Mouse (Mus musculus): ENCODE results near the gene Dst. TPM values are rescaled to one million over a fixed set of nuclear protein-coding genes. Genes with fewer than 3 reads are reported as not detected.
A peak's percentile ranks its signal among the peaks of the same experiment; 100 is the strongest.

The Dst gene
- total RNA-seq, 2 experiments from 2014 or later: 265 to 273 TPM

DNA sequence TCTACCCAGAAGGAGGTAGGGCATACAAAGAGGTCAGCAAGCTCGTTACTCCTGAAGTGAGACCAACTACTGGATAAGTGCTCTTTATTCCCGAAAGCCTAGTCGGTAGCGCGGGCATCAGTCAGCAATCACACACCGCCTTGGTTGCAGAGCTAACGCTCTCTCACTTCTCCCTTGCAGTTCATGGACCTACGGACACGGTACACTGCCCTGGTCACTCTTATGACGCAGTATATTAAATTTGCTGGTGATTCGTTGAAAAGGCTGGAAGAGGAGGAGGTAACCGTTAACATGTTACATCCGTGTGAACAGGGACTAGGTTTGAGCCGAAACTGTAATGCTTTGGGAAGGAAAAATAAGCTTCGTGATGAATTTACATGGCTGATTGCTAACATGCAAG lies 266.5 kb downstream of the Dst start:
- DNase-seq (ENCODE audit: low spot score): no peak

DNA sequence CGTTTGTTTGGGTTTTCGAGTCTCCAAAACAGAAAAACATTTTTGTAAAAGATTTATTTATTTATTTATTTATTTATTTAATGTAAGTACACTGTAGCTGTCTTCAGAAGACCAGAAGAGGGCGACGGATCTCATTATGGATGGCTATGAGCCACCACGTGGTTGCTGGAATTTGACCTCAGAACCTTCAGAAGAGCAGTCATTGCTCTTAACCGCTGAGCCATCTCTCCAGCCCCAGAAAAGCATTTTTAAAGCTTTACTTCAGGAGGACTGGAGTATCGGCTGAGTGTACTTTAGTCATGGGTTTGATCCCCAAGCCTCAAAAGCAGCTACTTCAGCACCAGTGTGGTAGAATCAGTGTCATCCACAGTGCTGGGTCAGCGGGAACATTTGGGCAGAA lies 266.9 kb downstream of the Dst start:
- DNase-seq (ENCODE audit: low spot score): no peak

GRCm38 (mm10) chr1:34178022-34178727 lies 270.1 kb downstream of the Dst start:
- DNase-seq (ENCODE audit: low spot score): no peak

- no peak for DNase-seq (ENCODE audit: low spot score)
Observed at GRCm38 (mm10) chr1:34179756-34180155, 271.7 kb downstream of the Dst start.

DNA sequence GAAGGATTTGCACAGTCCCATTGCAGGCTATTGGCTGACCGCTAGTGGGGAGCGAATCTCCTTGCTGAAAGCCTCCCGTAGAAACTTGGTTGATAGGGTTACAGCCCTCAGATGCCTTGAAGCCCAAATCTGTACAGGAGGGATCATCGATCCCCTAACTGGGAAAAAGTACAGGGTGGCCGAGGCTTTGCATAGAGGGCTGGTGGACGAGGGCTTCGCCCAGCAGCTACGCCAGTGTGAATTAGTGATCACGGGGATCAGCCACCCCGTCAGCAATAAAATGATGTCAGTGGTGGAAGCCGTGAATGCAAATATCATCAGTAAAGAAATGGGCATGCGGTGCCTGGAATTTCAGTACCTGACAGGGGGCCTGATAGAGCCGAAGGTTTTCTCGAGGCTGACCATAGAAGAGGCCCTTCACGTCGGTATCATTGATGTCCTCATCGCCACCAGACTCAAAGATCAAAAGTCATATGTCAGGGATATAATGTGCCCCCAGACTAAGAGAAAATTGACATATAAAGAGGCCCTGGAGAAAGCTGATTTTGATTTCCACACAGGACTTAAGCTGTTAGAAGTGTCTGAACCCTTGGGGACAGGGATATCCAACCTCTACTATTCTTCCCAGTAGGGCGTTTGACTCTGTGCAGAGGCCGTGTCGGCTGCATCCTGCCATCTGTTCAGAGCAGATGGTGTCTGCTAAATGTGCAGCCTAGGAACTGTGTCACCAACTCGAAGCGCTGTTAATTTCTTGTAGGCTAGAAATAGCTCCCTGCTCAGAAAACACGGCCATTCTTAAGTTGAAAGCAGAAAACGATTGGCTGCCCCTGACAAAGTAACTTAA lies 274.6 kb downstream of the Dst start:
- DNase-seq (ENCODE audit: low spot score): no peak

GRCm38 (mm10) chr1:34183250-34183926 lies 275.4 kb downstream of the Dst start:
- no peak for DNase-seq (ENCODE audit: low spot score)

GRCm38 (mm10) chr1:34184266-34184665 lies 276.2 kb downstream of the Dst start:
- no peak for DNase-seq (ENCODE audit: low spot score)

DNA sequence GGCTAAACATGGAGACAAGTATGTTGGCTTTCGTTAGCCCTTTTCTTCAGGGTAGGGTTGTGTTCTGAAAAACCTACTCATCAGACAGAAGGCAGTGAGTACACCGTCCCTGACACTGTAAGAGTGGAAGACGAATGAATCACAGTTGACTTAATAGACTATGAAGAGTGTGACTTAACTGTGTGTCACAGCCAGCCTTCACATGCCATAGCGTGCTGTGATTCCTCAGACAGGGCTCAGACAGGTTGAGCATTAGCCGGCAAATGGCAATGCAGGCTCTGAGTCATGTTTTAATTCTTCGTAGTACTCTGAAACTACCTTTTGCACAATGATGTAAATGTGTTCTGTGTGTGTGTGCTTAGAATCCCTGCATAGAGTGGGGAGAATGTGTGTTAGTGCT lies 278.0 kb downstream of the Dst start:
- DNase-seq (ENCODE audit: low spot score): no peak

DNA sequence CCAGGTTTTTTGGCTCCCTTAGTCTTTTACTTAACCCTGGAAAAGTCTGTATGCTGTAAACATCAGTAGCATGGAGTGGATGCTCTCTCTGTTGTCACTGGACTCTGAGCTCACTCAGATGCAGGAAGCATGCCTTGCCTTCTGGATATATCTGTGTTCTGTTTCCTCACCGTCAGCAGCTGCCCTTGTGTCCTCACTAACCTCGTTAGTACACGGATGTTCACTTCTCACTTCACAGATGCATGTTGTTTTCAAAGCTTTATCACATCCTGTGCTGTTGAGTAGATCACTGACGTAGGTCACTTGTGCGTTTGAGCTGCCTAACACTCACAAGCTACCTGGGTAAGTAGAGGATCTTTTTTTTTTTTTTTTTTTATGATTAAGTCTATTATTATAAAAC lies 279.5 kb downstream of the Dst start:
- DNase-seq (ENCODE audit: low spot score): no peak

- DNase-seq (ENCODE audit: low spot score): no peak
Observed at GRCm38 (mm10) chr1:34188721-34189236, 280.8 kb downstream of the Dst start.

GRCm38 (mm10) chr1:34189318-34189717 lies 281.3 kb downstream of the Dst start:
- no peak for DNase-seq (ENCODE audit: low spot score)

DNA sequence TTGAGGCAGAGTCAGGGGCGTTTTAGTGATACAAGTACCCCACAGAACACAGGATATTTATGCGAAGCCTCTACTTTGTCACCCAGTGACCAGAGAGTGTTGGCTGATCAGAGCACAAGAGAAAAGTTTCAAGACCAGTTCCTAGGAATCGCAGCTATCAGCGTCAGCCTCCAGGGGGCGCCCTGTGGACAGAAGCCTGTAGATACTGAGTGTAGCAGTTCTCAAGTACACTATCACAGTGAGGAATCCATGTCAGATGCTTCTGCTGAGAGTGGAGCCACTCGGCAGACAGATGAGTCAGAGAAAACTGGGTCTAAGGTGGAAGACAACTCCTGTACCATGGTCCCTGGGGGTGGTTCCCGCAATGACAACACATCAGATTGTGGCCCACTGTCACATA lies 281.9 kb downstream of the Dst start:
- DNase-seq (ENCODE audit: low spot score): peak; percentile 36

DNA sequence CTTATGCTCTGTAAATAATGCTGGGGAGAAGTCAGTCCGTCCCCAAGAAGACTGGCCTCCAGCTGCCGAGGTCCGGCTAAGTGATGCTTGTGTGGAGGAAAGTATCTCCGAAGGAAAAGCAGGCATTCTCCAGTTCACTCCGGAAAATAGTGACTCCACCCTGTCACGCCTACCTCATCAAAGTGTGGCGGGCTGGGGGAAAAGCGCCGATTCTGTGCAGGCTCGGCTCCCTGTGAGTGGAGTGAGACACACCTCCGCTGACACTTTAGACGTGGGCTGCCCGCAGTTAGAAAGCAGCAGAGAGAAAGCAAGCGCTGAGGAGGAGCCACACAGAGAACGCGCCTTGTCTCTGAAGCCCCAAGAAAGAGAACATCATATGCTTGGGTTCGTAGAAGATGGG lies 284.1 kb downstream of the Dst start:
- no peak for DNase-seq (ENCODE audit: low spot score)

DNA sequence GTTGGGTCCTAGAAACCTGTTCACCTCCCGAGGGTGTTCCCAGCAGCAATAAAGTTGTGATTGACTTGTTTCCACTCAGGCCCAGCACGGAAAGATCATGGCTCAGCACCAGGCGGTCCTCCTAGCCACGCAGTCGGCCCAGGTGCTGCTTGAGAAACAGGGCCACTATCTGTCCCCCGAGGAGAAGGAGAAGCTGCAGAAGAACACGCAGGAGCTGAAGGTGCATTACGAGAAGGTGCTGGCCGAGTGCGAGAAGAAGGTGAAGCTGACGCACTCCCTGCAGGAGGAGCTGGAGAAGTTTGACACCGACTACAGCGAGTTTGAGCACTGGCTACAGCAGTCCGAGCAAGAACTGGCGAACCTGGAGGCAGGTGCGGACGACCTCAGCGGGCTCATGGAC lies 292.8 kb downstream of the Dst start:
- no peak for DNase-seq (ENCODE audit: low spot score)

- DNase-seq (ENCODE audit: low spot score): peak; percentile 39
Observed at GRCm38 (mm10) chr1:34201483-34201882, 293.5 kb downstream of the Dst start.

GRCm38 (mm10) chr1:34211704-34212103 lies 303.7 kb downstream of the Dst start:
- DNase-seq (ENCODE audit: low spot score): no peak

DNA sequence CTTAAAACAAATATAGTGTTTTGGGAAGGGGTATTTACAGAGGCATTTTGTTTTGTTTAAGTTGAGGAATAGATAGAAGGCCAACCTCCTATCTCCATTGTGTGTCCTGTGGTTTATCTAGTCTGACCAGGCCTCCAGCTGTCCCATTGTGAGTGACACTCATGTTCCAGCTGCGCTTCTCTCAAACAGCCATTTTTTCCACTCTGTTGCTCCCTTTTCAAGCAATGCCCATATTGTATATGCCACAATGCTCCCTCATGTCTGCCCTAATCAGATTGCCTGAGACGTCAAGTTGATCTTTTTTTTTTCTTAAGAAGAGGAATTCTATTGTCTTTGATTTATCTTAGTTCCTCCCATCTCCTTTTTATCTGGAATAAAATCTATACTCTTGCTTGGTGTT lies 308.4 kb downstream of the Dst start:
- no peak for DNase-seq (ENCODE audit: low spot score)

DNA sequence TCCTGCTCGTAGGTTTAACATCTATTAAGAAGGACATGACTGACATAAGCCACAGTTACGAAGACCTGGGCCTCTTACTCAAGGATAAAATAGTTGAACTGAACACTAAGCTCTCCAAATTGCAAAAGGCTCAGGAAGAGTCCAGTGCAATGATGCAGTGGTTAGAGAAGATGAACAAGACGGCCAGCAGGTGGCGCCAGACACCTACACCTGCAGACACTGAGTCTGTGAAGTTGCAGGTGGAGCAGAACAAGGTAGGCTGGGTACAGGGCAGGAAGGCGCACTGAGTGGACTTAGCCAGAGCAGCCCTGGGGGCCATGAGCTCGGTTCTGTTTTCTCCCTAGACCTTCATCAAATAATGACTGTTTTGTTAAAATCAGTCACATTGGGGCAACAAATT lies 310.3 kb downstream of the Dst start:
- DNase-seq (ENCODE audit: low spot score): peak; percentile 71

- peak; percentile 45 for DNase-seq (ENCODE audit: low spot score)
Observed at GRCm38 (mm10) chr1:34218801-34219200, 310.8 kb downstream of the Dst start.

GRCm38 (mm10) chr1:34220094-34220601 lies 312.1 kb downstream of the Dst start:
- DNase-seq (ENCODE audit: low spot score): no peak

DNA sequence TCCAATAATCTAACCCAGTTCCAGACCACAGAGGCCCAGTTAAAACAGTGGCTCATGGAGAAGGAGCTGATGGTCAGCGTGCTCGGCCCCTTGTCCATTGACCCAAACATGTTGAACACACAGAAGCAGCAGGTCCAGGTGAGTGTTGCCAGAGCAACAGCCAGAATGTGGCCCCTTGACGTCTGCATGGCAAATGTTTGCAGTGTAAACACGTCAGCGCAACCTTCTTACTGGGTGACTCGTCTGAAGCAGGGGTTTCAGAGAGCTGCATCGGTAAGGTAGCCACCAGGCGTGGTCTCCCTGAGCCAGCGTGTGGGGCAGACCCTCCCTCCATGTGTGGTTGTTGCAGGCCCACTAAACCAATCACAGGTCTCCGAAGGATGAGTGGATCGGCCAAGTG lies 315.8 kb downstream of the Dst start:
- DNase-seq (ENCODE audit: low spot score): no peak

GRCm38 (mm10) chr1:34227676-34228075 lies 319.7 kb downstream of the Dst start:
- no peak for DNase-seq (ENCODE audit: low spot score)
